Mouse (Mus musculus) CD4-positive, CD25-positive, alpha-beta regulatory T cell, adult 2 months (primary cell): ENCODE data around the gene Fam228b.
A peak's percentile ranks its signal among the peaks of the same experiment; 100 is the strongest.
"Not testable (repeated sequence)": the region's sequence is repeated elsewhere in the genome, so short reads cannot be mapped to it uniquely, and the experiment has no call there.

Experiments used
- DNase-seq: peaks from one replicate; pipeline ENCODE4 v3.0.0-alpha.2; 2012; ENCODE audit warnings: low read depth, low spot score

The Fam228b gene

DNA sequence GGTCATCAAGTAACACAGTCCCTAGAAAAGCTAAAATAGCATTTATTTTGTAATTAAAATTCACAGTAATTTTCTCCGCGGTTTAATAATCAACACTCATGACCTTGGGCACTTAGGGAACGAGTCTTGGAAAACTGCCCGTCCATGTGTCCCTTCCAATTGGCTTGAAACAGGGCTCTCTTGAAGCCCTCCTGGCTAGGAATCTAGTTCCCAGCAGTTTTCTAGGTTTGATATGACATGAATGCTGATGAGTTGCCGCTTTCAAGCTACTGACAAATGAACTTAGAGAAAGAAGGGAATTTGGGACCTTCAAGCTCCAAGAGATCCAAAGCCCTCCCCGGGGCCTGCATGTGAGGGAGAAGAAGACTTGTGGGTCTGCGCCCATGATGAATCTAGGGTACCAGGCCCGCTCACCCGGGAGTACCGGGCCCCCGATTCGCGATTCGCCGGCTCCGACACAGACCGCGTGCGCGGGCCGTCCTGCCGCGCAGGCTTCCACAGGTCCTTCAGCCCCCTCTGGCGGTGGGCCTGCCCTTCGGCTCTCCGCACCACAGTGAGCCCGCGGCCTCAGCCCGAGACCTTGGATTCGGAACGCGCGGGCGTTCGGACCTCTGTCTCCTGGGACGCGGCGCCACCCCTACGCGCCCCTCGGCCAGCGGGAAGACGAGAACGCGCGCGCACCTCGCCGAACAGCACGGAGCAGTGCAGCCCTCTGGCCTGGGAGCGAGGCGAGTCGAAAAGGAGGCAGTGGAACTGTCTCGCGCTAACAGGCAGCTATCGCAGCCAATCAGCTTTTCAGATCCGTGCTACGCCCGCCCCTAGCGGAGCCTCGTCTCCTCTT lies at the start of gene Fam228b, which contains the start of gene Pfn4:
Gene Fam228b, minus strand, starts transcription at position 776 of the 841 bp plus-strand sequence.
Gene Pfn4, plus strand, starts transcription at position 531 of the 841 bp plus-strand sequence.
- peak; percentile 95 for DNase-seq

DNA sequence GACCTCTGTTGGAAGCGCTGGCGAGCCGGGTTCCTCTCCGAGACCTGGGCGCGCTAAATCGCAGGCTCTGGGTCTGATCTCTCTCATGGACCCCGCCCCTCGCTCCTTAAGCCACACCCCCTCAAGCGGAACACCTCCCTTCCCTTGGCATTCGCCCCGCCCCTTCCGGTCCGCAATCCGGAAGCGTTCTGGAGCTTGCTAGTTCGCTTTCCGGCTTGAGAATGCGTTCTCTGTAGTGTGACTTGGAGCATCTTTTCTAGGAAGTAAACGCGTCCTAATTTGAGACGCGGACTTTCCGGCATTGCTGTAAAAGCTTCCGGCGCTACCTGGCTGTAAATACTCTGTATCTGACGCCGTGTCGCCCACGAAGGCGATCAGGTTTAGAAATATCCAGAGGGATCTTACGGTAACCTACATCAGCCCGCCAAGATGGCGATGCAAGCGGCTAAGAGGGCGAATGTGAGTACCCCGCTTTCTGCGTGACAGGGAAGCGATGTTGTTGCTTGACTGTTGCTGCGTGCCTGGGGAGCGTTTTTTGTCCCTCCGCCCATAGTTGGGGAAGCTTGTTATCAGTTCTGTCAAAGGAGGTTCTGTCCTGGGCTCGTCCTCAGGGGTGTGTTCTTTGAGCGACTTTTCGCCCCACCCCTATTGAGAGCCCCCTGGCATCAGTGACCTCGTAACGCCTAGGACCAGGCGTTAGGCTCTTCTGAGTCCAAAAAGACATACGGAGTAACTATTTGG lies 48.5 kb upstream of the Fam228b start, which contains the start of gene Sf3b6:
Gene Sf3b6, plus strand, starts transcription at position 184 of the 741 bp plus-strand sequence.
- DNase-seq: peak; percentile 99

- DNase-seq: peak; percentile 5
Measured at GRCm38 (mm10) chr12:4816680-4817360, 47.8 kb upstream of the Fam228b start.

DNA sequence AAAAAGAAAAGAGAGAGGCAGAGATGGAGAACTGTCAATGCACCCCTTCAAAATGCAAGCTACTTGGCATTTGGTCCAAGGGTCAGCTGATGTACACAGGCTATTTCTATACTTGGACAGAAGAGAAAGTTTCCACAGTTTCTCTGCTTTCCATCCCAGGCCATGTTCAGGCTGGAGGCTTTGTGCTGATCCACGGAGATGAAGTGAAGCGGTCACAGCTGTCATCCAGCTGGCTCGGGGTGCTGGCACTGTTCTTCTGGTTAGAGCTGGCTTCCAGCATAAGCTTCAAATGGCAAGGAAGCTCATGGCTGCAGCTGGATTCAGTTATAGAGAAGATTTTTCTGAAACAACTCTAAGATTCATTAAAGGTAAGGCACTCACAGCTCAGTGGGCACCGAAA lies 44.6 kb upstream of the Fam228b start:
- DNase-seq: no peak

- no peak for DNase-seq
Measured at GRCm38 (mm10) chr12:4811705-4812104, 42.6 kb upstream of the Fam228b start.

GRCm38 (mm10) chr12:4811036-4811435 lies 42.0 kb upstream of the Fam228b start:
- DNase-seq: no peak

- not testable (repeated sequence) for DNase-seq
Measured at GRCm38 (mm10) chr12:4797471-4797870, 28.4 kb upstream of the Fam228b start.

GRCm38 (mm10) chr12:4793718-4794117 lies 24.7 kb upstream of the Fam228b start:
- DNase-seq: no peak

DNA sequence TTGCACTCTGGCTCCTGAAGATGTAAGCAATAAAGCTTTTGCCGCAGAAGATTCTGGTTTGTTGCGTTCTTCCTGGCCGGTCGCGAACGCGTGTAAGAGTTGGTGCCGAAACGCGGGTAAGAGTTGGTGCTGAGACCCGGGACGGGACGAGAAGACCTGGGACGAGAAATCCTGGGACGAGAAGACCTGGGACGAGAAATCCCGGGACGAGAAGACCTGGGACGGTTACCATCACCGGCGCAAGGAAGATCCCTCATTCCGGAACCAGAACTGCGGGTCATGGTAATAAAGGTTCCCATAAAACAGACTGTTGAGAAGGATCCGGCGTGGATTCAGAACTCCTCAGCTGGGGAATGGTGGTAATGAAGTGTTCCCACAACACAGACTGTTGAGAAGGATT lies 19.1 kb upstream of the Fam228b start:
- not testable (repeated sequence) for DNase-seq

GRCm38 (mm10) chr12:4784466-4784865 lies 15.4 kb upstream of the Fam228b start:
- no peak for DNase-seq

DNA sequence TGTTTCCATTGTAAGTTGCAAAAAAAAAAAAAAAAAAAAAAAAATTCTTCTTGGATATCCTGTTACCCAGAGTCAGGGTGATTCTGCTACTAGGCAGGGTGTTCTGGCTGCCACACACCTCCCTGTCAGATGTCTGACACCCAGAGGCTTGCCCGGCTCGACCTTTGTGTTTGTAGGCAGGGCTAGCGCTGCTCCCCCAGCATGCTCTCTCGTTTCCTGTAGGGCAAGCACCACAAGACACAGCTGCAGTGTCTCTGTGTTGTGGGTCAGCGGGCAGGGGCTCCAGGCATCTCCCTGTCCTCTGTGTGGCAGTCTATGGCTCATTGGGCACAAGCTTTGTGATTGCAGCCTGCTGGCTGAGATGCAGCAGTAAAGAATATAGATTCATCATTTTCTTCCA lies 14.5 kb upstream of the Fam228b start:
- DNase-seq: no peak

DNA sequence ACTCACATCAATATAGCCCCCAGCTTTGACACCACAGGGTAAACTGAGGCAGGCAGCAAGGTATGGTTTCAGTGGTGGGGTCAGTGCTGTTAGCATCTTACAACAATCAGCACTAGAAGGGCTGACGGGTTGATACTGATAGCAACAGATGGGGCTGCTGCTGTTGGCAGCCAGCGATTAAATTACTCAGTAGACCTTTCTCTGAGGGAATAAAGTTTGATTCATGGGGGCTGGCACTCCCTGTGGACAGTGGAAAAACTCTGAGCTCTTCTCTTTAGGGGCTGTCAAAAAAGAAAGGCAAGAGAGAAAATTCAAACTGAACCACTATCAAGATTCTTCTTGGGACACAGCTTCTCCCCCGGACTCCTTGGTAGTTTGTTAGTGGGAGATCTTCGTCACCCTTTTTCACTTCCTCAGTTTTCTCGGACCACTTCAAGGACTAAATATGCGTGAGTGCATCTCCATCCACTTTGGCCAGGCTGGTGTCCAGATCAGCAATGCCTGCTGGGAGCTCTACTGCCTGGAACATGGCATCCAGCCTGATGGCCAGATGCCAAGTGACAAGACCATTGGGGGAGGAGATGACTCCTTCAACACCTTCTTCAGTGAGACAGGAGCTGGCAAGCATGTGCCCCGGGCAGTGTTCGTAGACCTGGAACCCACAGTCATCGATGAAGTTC lies 12.8 kb upstream of the Fam228b start:
- not testable (repeated sequence) for DNase-seq

DNA sequence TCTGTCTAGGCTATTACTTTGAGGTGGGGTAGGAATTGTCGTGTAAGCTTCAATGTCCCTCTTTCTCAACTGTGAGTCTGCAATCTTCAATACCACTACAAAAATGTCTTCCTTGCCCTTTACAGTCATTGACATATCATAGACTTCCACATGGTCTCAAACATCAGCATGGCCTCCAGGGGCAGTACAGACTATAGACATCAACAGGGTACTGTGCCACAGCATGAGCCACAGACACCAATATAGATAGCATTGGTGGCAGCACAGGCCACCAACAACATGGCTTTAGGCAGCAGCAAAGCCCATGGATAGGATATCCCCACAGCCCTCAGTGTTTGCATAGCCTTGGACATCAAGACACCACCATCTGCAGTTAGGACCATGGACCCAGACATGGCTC lies 12.2 kb upstream of the Fam228b start:
- DNase-seq: no peak

DNA sequence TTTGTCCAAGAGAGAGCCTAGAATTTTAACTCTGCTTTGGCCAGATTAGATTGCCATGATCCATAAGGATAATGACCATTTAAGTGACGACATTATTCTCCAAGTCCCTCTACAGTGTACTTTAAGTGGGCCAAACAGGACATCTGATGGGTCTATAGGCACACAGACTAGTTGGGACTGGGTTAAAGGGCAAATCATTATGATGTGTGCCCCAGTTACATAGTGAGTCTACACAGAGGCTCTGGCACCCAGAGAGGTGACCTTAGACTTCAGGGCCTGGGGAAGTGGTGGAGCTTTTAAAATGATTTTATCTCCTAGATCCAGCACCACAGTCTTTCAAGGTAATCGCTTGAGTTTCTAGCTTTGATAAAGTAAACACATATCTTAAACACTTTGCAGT lies 11.2 kb upstream of the Fam228b start:
- DNase-seq: no peak

- no peak for DNase-seq
Measured at GRCm38 (mm10) chr12:4777734-4778133, 8.7 kb upstream of the Fam228b start.

DNA sequence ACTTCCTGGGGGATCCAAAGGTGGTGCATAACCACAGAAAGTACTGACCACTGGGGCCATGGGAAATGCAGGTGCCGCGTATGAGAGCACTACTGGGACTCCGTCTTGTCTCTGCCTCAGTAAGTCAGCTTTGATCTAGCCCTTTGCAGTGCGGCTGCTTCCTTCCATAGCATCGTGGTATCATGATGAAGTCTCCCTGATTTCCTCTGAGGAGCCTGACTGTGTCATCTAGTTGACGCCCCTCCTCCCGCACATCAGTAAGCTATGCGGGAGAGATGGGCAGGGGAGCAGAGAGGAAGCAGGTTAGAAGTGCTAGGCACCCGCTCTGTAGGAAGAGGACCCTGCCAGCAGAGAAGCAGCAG lies 6.5 kb upstream of the Fam228b start:
- DNase-seq: no peak

GRCm38 (mm10) chr12:4774895-4775587 lies 6.0 kb upstream of the Fam228b start:
- DNase-seq: no peak

GRCm38 (mm10) chr12:4769333-4769723 lies 261 bp upstream of the Fam228b start:
- no peak for DNase-seq

DNA sequence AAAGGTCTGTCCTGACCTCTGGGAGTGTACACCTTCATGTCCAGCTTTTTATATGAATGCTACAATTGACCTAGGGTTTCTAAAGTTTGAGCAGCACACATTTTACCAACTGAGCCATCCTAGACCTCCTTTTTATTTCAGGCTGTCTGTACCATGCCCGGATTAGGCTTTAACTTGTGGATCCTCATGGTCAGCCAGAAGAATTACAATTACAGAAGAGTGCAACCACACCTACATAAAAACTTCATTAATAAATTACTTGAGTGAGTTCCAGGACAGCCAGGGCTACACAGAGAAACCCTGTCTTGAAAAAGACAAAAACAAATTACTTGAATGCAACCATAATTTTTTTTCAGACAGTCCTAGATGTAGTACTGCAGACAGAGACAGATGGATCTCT lies 12.0 kb downstream of the Fam228b start:
- DNase-seq: no peak

GRCm38 (mm10) chr12:4754451-4754850 lies 14.6 kb downstream of the Fam228b start:
- DNase-seq: not testable (repeated sequence)

DNA sequence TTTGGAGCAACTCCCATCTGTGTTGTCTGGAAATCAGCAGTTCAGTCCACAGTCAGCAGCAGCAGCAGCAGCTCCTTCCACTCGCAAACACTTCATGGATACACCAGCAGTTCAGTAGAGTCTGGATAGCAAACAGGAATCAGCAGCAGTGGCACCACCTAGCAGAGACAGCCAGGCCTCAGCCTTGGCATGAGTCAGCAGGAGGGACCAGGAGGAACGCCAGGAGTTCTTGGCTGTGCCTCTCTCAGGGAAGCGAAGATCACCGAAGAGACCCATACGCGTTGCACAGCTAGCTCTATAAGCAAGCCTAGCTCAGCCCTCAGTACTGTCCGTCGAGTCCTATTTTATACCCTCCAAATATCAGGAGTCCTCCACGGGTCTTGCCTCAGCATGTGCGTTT lies 24.6 kb downstream of the Fam228b start:
- DNase-seq: no peak
